Mouse (Mus musculus): ENCODE measurements at regions not wholly inside any gene's neighbourhood (a gene's known extent, or its start where the extent isn't known, plus 50 kb on each side); places are given as distances from the start of the nearest gene placed in this dataset.

- 88% methylated on average over 5 of the region's 5 CpGs for WGBS
- no peaks in the 10 kb centered on the region for H3K36me3 ChIP-seq (ENCODE audit: control insufficient read depth, insufficient read depth, low read length)
- H3K27me3 ChIP-seq (ENCODE audit: control insufficient read depth, insufficient read depth, low read length): no peaks in the 10 kb centered on the region
- no peak overlapping the region for H3K4me2 ChIP-seq (replicated peaks; ENCODE audit: low read depth, low read length)
- no peak for DNase-seq (ENCODE audit: low spot score)
- H3K9ac ChIP-seq (ENCODE audit: low read depth, low read length): no peak overlapping the region
- ATAC-seq (ENCODE audit: low FRiP score): no peak
- H3K4me3 ChIP-seq (ENCODE audit: low read depth, low read length): no peak overlapping the region
- no peaks in the 10 kb centered on the region for H3K4me1 ChIP-seq (replicated peaks; ENCODE audit: control insufficient read depth, insufficient read depth, low read length)
- H3K27ac ChIP-seq (ENCODE audit: low read depth, low read length): no peak overlapping the region
- H3K9me3 ChIP-seq (ENCODE audit: control insufficient read depth, low read length): no peaks in the 10 kb centered on the region
These were observed 492.3 kb downstream of the Ajap1 start for GRCm38 (mm10) chr4:152990266-152990665.

GRCm38 (mm10) chr4:152987726-152988125 lies 494.9 kb downstream of the Ajap1 start:
- no peak for ATAC-seq (ENCODE audit: low FRiP score)

GRCm38 (mm10) chr4:152975012-152975675 lies 497.5 kb upstream of the Kcnab2 start:
- no peak for DNase-seq (ENCODE audit: low spot score)
- H3K4me2 ChIP-seq (replicated peaks; ENCODE audit: low read depth, low read length): no peak overlapping the region
- no peak overlapping the region for H3K27ac ChIP-seq (ENCODE audit: low read depth, low read length)
- ATAC-seq (ENCODE audit: low FRiP score): no peak
- no peaks in the 10 kb centered on the region for H3K27me3 ChIP-seq (ENCODE audit: control insufficient read depth, insufficient read depth, low read length)
- H3K9me3 ChIP-seq (ENCODE audit: control insufficient read depth, low read length): no peaks in the 10 kb centered on the region
- no peaks in the 10 kb centered on the region for H3K36me3 ChIP-seq (ENCODE audit: control insufficient read depth, insufficient read depth, low read length)
- no peak overlapping the region for H3K9ac ChIP-seq (ENCODE audit: low read depth, low read length)
- no peaks in the 10 kb centered on the region for H3K4me1 ChIP-seq (replicated peaks; ENCODE audit: control insufficient read depth, insufficient read depth, low read length)
- WGBS: 88% methylated on average over 8 of the region's 8 CpGs
- H3K4me3 ChIP-seq (ENCODE audit: low read depth, low read length): no peak overlapping the region

More at GRCm38 (mm10) chr4:152987726-152988125, 494.9 kb downstream of the Ajap1 start:
- H3K9ac ChIP-seq (ENCODE audit: low read depth, low read length): no peak overlapping the region
- H3K4me3 ChIP-seq (ENCODE audit: low read depth, low read length): no peak overlapping the region
- H3K36me3 ChIP-seq (ENCODE audit: control insufficient read depth, insufficient read depth, low read length): no peaks in the 10 kb centered on the region
- H3K27me3 ChIP-seq (ENCODE audit: control insufficient read depth, insufficient read depth, low read length): no peaks in the 10 kb centered on the region
- DNase-seq (ENCODE audit: low spot score): no peak
- no peak overlapping the region for H3K27ac ChIP-seq (ENCODE audit: low read depth, low read length)
- no peaks in the 10 kb centered on the region for H3K4me1 ChIP-seq (replicated peaks; ENCODE audit: control insufficient read depth, insufficient read depth, low read length)
- no peaks in the 10 kb centered on the region for H3K9me3 ChIP-seq (ENCODE audit: control insufficient read depth, low read length)
- whole genome bisulfite sequencing: 82% methylated on average over 4 of the region's 4 CpGs
- no peak overlapping the region for H3K4me2 ChIP-seq (replicated peaks; ENCODE audit: low read depth, low read length)

GRCm38 (mm10) chr4:152963001-152963400 lies 485.3 kb upstream of the Kcnab2 start:
- 87% methylated on average over 6 of the region's 6 CpGs for WGBS
- Histone ChIP-seq H3K27me3 (ENCODE audit: control insufficient read depth, insufficient read depth, low read length) (no peaks in the 10 kb centered on the region), H3K4me2 (replicated peaks; ENCODE audit: low read depth, low read length) (no peak overlapping the region), H3K4me1 (replicated peaks; ENCODE audit: control insufficient read depth, insufficient read depth, low read length) (no peaks in the 10 kb centered on the region), H3K36me3 (ENCODE audit: control insufficient read depth, insufficient read depth, low read length) (no peaks in the 10 kb centered on the region), H3K9ac (ENCODE audit: low read depth, low read length) (no peak overlapping the region), H3K4me3 (ENCODE audit: low read depth, low read length) (no peak overlapping the region), H3K27ac (ENCODE audit: low read depth, low read length) (no peak overlapping the region), H3K9me3 (ENCODE audit: control insufficient read depth, low read length) (no peaks in the 10 kb centered on the region)
- ATAC-seq (ENCODE audit: low FRiP score): no peak
- DNase-seq (ENCODE audit: low spot score): no peak

- Histone ChIP-seq H3K27me3 (ENCODE audit: control insufficient read depth, insufficient read depth, low read length) (no peaks in the 10 kb centered on the region), H3K36me3 (ENCODE audit: control insufficient read depth, insufficient read depth, low read length) (no peaks in the 10 kb centered on the region), H3K9ac (ENCODE audit: low read depth, low read length) (no peak overlapping the region), H3K4me2 (replicated peaks; ENCODE audit: low read depth, low read length) (no peak overlapping the region), H3K9me3 (ENCODE audit: control insufficient read depth, low read length) (no peaks in the 10 kb centered on the region), H3K4me3 (ENCODE audit: low read depth, low read length) (no peak overlapping the region), H3K27ac (ENCODE audit: low read depth, low read length) (no peak overlapping the region), H3K4me1 (replicated peaks; ENCODE audit: control insufficient read depth, insufficient read depth, low read length) (no peaks in the 10 kb centered on the region)
- ATAC-seq (ENCODE audit: low FRiP score) (no peak), DNase-seq (ENCODE audit: low spot score) (no peak)
These were observed 484.5 kb upstream of the Kcnab2 start for GRCm38 (mm10) chr4:152962165-152962564.

GRCm38 (mm10) chr4:152961677-152962076 lies 484.0 kb upstream of the Kcnab2 start:
- H3K27ac ChIP-seq (ENCODE audit: low read depth, low read length): no peak overlapping the region
- no peak overlapping the region for H3K9ac ChIP-seq (ENCODE audit: low read depth, low read length)
- DNase-seq (ENCODE audit: low spot score) (no peak), ATAC-seq (ENCODE audit: low FRiP score) (no peak)
- no peak overlapping the region for H3K4me2 ChIP-seq (replicated peaks; ENCODE audit: low read depth, low read length)
- 98% methylated on average over 4 of the region's 4 CpGs for WGBS
- H3K9me3 ChIP-seq (ENCODE audit: control insufficient read depth, low read length): no peaks in the 10 kb centered on the region
- H3K4me3 ChIP-seq (ENCODE audit: low read depth, low read length): no peak overlapping the region
- no peaks in the 10 kb centered on the region for H3K27me3 ChIP-seq (ENCODE audit: control insufficient read depth, insufficient read depth, low read length)
- H3K36me3 ChIP-seq (ENCODE audit: control insufficient read depth, insufficient read depth, low read length): no peaks in the 10 kb centered on the region
- no peaks in the 10 kb centered on the region; the same call in 1 of the 2 replicates for H3K4me1 ChIP-seq (replicated peaks; ENCODE audit: control insufficient read depth, insufficient read depth, low read length)

- H3K4me2 ChIP-seq (replicated peaks; ENCODE audit: low read depth, low read length): no peak overlapping the region
- no peaks in the 10 kb centered on the region for H3K9me3 ChIP-seq (ENCODE audit: control insufficient read depth, low read length)
- no peak overlapping the region for H3K9ac ChIP-seq (ENCODE audit: low read depth, low read length)
- H3K4me3 ChIP-seq (ENCODE audit: low read depth, low read length): no peak overlapping the region
- no peaks in the 10 kb centered on the region; the same call in 1 of the 2 replicates for H3K4me1 ChIP-seq (replicated peaks; ENCODE audit: control insufficient read depth, insufficient read depth, low read length)
- no peak for ATAC-seq (ENCODE audit: low FRiP score)
- no peaks in the 10 kb centered on the region for H3K36me3 ChIP-seq (ENCODE audit: control insufficient read depth, insufficient read depth, low read length)
- DNase-seq (ENCODE audit: low spot score): no peak
- WGBS: 66% methylated on average over 12 of the region's 12 CpGs
- no peaks in the 10 kb centered on the region for H3K27me3 ChIP-seq (ENCODE audit: control insufficient read depth, insufficient read depth, low read length)
- no peak overlapping the region for H3K27ac ChIP-seq (ENCODE audit: low read depth, low read length)
These were observed 482.1 kb upstream of the Kcnab2 start for GRCm38 (mm10) chr4:152959627-152960230.

- no peak overlapping the region for H3K4me2 ChIP-seq (replicated peaks; ENCODE audit: low read depth, low read length)
- WGBS: 43% methylated on average over 15 of the region's 15 CpGs
- H3K9ac ChIP-seq (ENCODE audit: low read depth, low read length): no peak overlapping the region
- no peaks in the 10 kb centered on the region for H3K9me3 ChIP-seq (ENCODE audit: control insufficient read depth, low read length)
- no peaks in the 10 kb centered on the region; the same call in 1 of the 2 replicates for H3K4me1 ChIP-seq (replicated peaks; ENCODE audit: control insufficient read depth, insufficient read depth, low read length)
- peak overlapping the region; percentile 43 for H3K27ac ChIP-seq (ENCODE audit: low read depth, low read length)
- no peaks in the 10 kb centered on the region for H3K36me3 ChIP-seq (ENCODE audit: control insufficient read depth, insufficient read depth, low read length)
- ATAC-seq (ENCODE audit: low FRiP score) (peak; percentile 82), DNase-seq (ENCODE audit: low spot score) (peak; percentile 74)
- H3K4me3 ChIP-seq (ENCODE audit: low read depth, low read length): no peak overlapping the region
- no peaks in the 10 kb centered on the region for H3K27me3 ChIP-seq (ENCODE audit: control insufficient read depth, insufficient read depth, low read length)
These were observed 475.7 kb upstream of the Kcnab2 start for GRCm38 (mm10) chr4:152953237-152953974.
